Mouse (Mus musculus): ENCODE data around the gene N4bp2l2. TPM values are rescaled to one million over a fixed set of nuclear protein-coding genes. Genes with fewer than 3 reads are reported as not detected.
"Not testable (repeated sequence)": the region's sequence is repeated elsewhere in the genome, so short reads cannot be mapped to it uniquely, and the experiment has no call there.

N4bp2l2 gene
- total RNA-seq (2017): 113 to 172 TPM (median 148 TPM) in 3 replicates

- not testable (repeated sequence) for ATAC-seq (replicated peaks; ENCODE audit: insufficient number of reproducible peaks, low FRiP score, low TSS enrichment, poor library complexity, severe bottlenecking)
Measured at GRCm38 (mm10) chr5:150666133-150666739, at the start of gene N4bp2l2. Gene N4bp2l2 (minus strand): TSS chr5:150666183.

DNA sequence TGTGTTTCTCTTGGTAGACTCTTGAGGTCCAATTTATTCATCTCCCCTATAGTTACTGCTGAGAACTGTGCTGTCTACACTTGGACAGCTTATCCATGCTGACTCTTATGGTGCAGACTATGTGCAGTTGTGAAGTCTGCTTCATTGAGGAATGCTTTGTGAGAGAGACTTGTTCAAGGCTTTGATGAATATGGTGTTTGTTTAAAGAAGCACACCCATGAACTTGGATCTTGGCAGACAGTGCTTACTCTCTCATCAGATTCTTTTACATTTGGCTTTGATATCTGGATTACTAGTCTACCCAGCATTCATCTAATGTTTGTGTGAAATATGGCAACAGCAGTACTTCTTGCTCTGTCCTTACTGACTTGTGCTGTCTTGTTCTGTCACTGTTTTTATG, 47.4 kb upstream of the N4bp2l2 start:
- ATAC-seq (replicated peaks; ENCODE audit: insufficient number of reproducible peaks, low FRiP score, low TSS enrichment, poor library complexity, severe bottlenecking): no peak

DNA sequence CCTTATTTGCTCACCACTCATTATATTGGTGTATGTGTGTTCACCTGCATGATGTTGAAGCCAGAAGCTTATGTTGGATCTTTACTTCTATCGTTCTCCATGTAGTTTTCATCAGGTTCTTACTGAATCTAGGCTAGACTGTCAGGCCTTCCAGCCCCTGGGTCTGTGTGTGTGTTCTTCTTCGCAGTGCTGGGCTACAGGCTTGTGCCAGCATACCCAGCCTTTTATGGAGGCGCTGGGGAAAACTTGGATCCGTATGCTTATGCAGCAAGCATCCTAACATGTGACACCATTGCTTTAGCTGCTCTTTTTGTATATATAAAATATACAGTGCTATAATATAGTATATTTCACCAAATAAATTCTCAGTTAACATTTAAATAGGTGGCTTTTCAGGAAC, 45.5 kb upstream of the N4bp2l2 start:
- no peak for ATAC-seq (replicated peaks; ENCODE audit: insufficient number of reproducible peaks, low FRiP score, low TSS enrichment, poor library complexity, severe bottlenecking)

GRCm38 (mm10) chr5:150707181-150707580, 41.2 kb upstream of the N4bp2l2 start:
- ATAC-seq (replicated peaks; ENCODE audit: insufficient number of reproducible peaks, low FRiP score, low TSS enrichment, poor library complexity, severe bottlenecking): not testable (repeated sequence)

DNA sequence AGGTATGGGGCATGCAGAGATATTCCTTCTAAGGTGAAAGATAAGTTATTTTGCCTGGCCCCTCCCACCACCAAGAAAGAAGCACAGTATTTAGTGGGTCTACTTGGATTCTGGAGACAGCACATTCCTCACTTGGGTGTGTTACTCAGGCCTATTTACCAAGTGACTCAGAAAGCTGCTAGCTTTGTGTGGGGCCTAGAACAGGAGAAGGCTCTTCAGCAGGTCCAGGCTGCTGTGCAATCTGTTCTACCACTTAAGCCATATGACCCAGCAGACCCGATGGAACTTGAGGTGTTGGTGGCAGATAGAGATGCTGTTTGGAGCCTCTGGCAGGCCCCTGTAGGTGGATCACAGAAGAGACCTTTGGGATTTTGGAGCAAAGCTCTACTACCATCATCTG, 40.7 kb upstream of the N4bp2l2 start:
- not testable (repeated sequence) for ATAC-seq (replicated peaks; ENCODE audit: insufficient number of reproducible peaks, low FRiP score, low TSS enrichment, poor library complexity, severe bottlenecking)

DNA sequence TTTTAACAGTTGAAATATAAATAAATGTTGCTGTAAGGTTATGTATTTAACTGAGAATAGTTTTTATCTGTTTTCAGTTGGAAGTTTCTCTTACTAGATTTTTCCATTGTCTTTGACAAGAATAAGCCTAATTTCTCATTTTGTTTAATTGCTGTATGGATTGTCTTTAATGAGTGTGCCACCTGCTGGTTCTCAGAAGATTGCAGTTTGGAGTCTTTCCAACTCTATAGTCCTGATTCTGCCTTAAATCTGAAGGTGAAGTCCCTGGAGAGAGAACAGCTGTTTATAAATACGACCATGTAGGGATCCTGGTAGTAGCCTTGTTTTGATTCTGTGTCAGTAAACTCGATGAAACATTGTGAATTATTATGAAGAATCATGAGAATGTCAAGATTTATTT, 36.7 kb upstream of the N4bp2l2 start:
- no peak for ATAC-seq (replicated peaks; ENCODE audit: insufficient number of reproducible peaks, low FRiP score, low TSS enrichment, poor library complexity, severe bottlenecking)

- no peak for ATAC-seq (replicated peaks; ENCODE audit: insufficient number of reproducible peaks, low FRiP score, low TSS enrichment, poor library complexity, severe bottlenecking)
Measured at GRCm38 (mm10) chr5:150693277-150693676, 27.3 kb upstream of the N4bp2l2 start.

GRCm38 (mm10) chr5:150690685-150691084, 24.7 kb upstream of the N4bp2l2 start:
- ATAC-seq (replicated peaks; ENCODE audit: insufficient number of reproducible peaks, low FRiP score, low TSS enrichment, poor library complexity, severe bottlenecking): no peak

GRCm38 (mm10) chr5:150682862-150683261, 16.9 kb upstream of the N4bp2l2 start:
- not testable (repeated sequence) for ATAC-seq (replicated peaks; ENCODE audit: insufficient number of reproducible peaks, low FRiP score, low TSS enrichment, poor library complexity, severe bottlenecking)

DNA sequence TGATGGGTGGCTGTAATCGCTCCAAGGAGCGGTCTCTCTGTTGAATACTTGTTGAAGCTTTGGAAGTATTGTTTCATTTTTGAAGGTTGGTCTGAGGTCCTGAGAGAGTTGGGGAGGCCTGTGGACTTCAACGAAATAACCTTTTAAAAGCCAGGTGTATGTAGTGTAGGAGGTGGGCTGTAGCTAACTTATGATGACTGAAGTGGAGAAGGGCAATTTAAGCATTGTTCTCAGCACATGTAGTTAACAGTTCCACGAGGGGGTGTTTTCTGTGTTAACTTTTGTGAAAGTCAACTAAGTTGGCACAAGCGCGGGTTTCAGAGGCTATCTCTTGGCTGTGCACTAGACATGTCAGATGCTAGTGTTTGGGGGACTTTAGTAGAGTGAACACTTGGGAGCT, 8.9 kb upstream of the N4bp2l2 start:
- no peak for ATAC-seq (replicated peaks; ENCODE audit: insufficient number of reproducible peaks, low FRiP score, low TSS enrichment, poor library complexity, severe bottlenecking)

DNA sequence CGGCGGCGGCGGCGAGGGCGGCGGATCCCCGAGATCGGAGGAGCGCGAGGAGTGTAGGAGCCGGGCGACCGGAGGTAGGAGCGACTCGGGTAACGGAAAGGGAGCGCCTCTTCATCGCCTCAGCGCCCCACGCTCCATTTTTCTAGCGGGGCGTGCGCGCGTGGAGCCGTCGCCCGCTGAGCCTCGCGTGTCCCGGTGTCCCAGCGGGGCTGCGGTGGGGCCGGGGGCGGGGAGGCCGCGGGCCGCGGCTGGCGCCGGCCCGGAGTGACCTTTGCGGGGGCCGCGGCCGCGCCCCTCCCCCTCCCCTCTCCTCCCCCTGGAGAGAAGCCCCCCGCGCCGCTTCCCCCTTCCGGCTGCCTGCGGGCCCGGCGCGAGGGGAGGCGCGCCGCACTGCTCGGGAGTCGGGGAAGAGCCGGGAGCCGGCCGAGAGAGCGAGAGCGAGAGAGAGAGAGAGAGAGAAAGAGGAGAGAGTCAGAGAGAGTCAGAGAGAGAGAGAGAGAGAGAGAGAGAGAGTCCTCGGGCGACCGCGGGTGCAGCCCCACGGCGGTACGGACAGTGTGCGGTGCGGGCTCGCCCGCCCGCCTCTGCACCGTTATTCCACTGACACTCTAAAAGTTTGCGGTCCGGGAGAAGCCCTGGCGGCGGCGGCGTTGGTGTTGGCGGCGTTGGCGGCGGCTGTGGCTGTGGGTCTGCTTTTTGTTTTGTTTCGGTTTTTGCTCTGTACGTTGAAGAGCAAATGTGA, 8.1 kb upstream of the N4bp2l2 start:
- ATAC-seq (replicated peaks; ENCODE audit: insufficient number of reproducible peaks, low FRiP score, low TSS enrichment, poor library complexity, severe bottlenecking): no peak; the same call in 1 of the 2 replicates

DNA sequence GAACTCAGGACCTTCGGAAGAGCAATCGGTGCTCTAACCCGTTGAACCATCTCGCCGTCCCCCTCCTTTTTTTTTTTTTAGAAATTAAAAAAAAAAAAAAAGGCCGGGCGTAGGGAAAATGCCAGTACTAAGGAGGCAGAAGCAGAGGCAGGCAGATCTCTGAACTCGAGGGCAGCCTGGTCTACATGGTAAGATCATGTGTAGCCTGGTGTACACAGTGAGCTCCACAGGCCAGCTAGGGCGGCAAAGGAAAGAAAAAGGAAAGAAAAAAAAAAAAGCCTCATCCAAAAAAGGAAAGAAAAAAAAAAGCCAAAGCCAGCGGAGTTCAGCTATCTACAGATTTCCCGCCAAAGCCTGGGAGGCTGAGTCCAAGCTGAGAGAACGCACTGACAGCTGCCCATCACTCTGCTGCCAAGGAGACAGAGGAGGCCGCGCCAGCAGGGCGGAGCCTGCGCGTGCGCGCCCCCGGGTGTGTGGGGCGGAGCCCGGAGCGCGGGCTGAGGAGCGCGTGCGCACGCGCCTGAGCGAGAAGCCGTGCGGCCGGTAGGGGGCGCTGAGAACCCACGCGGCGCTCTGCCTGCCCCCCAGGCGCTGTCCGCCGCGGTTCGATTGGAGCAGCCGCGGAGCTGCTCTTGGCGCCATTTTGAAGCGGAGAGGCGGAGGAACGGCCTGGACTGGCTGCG, 7.3 kb upstream of the N4bp2l2 start, which contains the start of gene Pds5b:
TSS of gene Pds5b (plus strand) at position 587 of the 683 bp plus-strand sequence.
- peak; percentile 92 for ATAC-seq (replicated peaks; ENCODE audit: insufficient number of reproducible peaks, low FRiP score, low TSS enrichment, poor library complexity, severe bottlenecking)

DNA sequence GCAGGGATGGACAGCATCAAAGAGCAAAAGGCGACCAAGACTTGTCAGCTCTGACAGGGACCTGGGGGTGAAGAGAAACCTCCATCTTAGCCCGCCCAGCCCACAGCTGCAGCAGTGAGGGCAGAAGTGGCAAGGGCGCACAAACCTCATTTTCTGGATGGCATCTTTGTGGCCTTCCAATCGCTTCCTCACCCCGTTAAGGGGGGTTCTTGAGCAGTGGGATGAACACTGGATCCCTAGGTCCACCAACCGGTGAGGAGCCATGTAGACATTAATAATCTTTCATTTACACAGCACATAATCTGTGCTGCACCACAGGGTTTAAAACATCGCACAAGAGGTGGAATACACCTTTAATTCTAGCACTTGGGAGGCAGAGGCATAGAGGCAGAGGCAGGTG, 6.4 kb upstream of the N4bp2l2 start:
- no peak for ATAC-seq (replicated peaks; ENCODE audit: insufficient number of reproducible peaks, low FRiP score, low TSS enrichment, poor library complexity, severe bottlenecking)

DNA sequence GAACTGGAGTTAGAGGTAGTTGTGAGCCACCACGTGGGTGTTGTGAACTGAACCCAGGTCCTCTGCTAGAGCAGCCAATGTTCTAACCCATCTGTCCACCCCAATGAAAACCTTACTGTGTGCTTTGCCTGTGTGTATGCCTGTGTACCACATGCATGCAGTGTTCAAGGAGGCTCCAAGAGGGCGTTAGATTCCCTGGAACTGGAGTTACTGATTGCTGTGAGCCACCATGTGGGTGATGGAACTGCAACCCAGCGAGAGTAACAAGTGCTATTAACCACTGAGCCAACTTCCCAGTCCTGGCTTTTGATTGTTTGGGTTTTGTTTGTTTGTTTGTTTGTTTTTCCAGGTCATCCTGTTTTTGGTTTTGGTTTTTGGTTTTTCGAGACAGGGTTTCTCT, 2.7 kb upstream of the N4bp2l2 start:
- ATAC-seq (replicated peaks; ENCODE audit: insufficient number of reproducible peaks, low FRiP score, low TSS enrichment, poor library complexity, severe bottlenecking): no peak

DNA sequence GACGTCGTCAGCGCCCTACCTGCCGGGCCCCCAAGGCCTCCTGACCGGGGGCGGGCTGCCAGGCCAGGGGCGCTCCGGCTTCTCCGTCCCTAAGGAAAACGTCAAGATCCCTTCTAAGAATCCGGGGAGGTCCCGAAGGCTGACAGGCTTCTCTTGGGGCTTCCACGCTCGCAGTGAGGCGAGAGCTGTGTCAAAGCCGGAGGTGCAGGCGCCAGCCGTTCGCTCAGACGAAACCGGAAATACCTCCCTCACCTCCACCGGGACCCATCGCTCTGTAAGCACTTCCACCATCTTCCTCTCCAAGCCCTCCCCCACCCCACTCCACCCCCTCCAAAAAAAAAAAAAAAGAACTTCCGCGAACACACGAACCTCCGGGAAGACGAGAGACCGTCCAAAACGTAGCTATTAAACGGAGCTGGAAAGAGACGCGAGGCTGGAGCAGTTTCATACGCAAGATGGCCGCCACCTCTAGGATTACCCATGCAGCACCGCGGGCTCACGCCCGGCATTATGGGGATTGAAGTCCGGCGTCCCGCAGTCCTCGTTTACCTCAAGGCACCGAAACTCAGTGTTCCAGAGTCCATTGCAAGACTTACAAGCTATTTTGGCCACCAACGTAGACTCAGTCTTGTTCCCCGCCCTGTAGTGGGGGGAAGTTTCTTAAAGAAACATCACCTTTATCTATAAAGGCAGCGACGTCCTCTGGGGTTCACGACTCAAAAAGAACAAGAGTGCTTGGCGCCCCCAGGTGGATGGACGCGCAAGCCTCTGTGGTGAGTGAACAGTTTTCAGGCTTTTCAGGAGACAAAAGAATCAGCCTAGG, 640 bp downstream of the N4bp2l2 start:
- ATAC-seq (replicated peaks; ENCODE audit: insufficient number of reproducible peaks, low FRiP score, low TSS enrichment, poor library complexity, severe bottlenecking): peak; percentile 99

DNA sequence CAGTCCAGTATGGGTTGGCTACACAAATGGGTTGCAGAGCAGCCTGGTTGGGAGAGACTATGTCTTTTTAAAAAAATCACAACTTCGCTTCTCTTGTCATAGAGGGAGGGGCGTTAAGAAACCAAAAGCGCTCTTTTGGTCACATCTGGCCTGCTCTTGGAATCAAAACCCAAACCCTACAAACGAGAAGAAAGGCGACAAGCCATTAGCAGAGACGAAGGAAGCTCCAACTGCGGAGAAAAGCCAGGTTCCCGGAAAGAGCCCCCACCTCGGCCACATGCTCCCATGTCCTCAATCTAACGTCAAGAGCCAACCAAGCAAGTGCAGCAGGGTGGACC, 1.2 kb downstream of the N4bp2l2 start:
- ATAC-seq (replicated peaks; ENCODE audit: insufficient number of reproducible peaks, low FRiP score, low TSS enrichment, poor library complexity, severe bottlenecking): peak; percentile 3; the same call in 1 of the 2 replicates

DNA sequence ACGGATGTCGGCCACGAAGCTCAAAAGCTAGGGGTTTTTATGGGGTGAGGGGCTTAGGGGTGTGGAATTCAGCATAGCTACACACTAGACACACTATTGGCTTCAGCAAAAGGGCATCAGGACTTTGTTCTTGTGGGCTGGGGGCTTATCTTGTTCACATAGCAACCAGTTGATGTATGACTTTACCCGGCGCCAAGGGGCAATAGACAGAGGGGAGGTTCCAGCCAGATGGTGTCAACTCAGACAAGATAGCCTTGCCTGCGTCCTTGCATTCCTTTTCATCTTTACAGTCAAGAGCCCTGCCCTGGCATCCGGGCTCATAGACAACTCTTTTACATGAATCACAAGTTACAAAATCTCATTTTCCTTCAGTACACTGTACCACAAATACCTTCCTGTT, 2.1 kb downstream of the N4bp2l2 start:
- not testable (repeated sequence) for ATAC-seq (replicated peaks; ENCODE audit: insufficient number of reproducible peaks, low FRiP score, low TSS enrichment, poor library complexity, severe bottlenecking)

- ATAC-seq (replicated peaks; ENCODE audit: insufficient number of reproducible peaks, low FRiP score, low TSS enrichment, poor library complexity, severe bottlenecking): not testable (repeated sequence)
Measured at GRCm38 (mm10) chr5:150660296-150660695, 5.7 kb downstream of the N4bp2l2 start.

GRCm38 (mm10) chr5:150659425-150659824, 6.6 kb downstream of the N4bp2l2 start:
- ATAC-seq (replicated peaks; ENCODE audit: insufficient number of reproducible peaks, low FRiP score, low TSS enrichment, poor library complexity, severe bottlenecking): not testable (repeated sequence)

All from monocyte, adult 5-6 weeks (primary cell).